Mouse (Mus musculus) spleen, adult 2 months (tissue): Measurements from ENCODE around the gene Slc25a33.

Source experiments
- CTCF ChIP-seq: fragments of 200-500 bp; IDR thresholded peaks from 2 replicates; pipeline ENCODE4 v1.5.1; 2011; ENCODE audit warnings: mild to moderate bottlenecking, inconsistent platforms; ENCODE audit not compliant: insufficient read depth, insufficient read length, insufficient replicate concordance; ENCODE audit errors: extremely low read depth
- POLR2A ChIP-seq: fragments of 200-500 bp; IDR thresholded peaks from 2 replicates; pipeline ENCODE4 v1.6.1; 2011; ENCODE audit warnings: low read depth, low read length, inconsistent platforms

DNA sequence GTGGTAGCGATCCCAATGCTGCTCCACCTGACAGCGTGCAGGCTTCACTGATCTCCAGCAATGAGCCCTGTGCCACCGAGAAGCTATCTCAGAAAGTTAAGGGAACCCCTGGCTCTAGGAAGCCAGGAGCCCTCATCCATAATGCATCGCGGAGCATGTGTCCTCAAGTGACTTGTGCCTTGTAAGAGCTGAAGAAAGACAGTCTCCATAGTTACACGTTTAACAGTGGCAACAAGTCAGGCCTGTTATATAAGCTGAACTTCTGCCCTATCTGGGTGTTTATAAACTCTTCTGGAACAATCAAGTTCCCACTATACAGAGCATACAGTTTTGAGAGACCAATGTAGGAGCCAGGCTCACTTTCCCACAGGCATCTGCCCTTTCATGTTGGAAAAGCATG is 15.7 kb downstream of the Slc25a33 start:
- no peak for TF ChIP-seq CTCF
- no peak for TF ChIP-seq POLR2A
